Mouse (Mus musculus) sigmoid colon, adult 10 weeks (tissue): Measurements from ENCODE around the gene Lin7b. TPM values are rescaled to one million over a fixed set of nuclear protein-coding genes. Genes with fewer than 3 reads are reported as not detected.

Experiments
- polyA plus RNA-seq: library from polyadenylated mRNA; stranded (reverse); fragments of 350-450 nt; fragmentation: Illumina TruSeq; extraction: RNeasy Lipid Tissue Mini Kit (QIAGEN cat#74804); gene quantifications from one replicate; pipeline ENCODE4 v1.2.3, GENCODE M21; 2014; ENCODE audit warnings: low read depth, low replicate concordance

Lin7b gene
- not detected for polyA plus RNA-seq

DNA sequence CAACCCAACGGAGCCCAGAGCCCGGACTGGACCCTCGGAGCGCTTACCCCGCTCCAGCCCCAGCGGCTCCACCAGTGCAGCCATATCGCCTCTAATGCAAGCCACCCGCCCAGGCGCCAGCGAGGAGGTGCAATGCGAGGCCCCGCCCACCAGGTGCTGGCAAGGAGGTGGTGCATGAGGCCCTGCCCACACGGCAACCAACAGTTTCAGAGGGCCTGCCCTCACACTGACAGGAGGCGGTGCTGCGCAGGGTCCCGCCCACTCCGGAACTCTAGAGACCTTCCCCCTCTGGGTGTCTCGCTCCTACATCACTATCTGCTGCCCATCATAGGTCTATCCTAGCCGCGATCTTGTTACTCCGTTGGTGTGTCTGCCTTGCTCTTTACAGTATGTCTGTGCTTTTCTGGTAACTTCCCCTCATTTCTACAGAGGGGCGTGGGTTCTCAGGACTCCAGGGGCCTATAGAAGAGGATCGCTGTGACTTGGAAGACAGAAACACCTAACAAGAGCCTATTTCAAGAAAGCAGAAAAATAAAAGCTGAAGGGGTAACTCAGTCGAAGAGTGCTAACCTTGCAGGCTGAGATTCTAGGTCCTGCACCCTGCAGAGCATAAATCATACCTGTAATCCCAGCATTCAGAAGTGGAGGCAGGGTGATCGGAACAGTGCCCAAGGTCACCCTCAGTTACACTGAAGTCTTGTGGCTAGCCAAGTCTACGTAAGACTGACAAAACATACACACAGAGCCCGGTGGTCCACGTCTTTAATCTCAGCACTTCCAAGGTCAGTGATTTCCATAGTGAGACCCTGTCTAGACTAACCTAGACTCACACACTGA is at the start of gene Lin7b:
Gene Lin7b (minus strand): TSS at position 109 of the 837 bp plus-strand sequence.

DNA sequence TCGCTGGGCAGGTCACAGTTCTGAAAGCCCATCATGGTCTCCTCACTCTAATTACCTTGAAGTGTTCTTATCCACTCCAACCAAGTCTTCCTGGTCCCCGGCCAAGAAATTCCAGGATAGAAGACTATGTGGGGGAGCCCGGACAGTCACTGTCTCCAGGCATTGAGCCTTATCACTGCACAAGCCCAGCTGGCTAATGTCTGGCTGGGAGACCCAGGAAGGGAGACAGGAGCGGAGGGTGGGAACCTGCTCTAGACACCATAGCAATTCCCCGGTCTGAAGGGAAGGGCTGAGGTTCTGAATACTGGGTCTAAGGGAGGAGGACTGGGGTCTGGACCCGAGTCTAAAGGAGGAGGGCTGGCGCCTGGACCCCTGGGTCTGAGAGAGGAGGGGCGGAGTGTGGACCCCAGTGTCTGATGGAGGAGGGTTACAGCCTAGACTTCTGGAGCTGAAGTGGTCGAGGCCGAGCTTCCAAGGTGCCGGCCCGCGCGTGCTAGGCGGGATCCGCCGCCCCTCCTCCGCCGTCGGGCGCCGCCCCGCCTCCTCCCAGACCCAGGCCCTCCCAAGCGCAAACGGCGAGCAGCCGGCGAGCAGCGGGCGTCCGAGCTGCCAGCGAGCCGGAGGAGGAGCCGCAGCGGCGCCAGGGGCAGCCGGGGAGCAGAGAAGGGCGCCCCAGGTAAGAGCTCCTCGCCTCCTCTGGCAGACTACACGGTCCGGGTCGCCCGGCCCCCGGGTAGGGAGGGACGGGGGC is 42.9 kb upstream of the Lin7b start, which contains the start of gene Ntf5:
Gene Ntf5 (plus strand): TSS at position 583 of the 751 bp plus-strand sequence.

DNA sequence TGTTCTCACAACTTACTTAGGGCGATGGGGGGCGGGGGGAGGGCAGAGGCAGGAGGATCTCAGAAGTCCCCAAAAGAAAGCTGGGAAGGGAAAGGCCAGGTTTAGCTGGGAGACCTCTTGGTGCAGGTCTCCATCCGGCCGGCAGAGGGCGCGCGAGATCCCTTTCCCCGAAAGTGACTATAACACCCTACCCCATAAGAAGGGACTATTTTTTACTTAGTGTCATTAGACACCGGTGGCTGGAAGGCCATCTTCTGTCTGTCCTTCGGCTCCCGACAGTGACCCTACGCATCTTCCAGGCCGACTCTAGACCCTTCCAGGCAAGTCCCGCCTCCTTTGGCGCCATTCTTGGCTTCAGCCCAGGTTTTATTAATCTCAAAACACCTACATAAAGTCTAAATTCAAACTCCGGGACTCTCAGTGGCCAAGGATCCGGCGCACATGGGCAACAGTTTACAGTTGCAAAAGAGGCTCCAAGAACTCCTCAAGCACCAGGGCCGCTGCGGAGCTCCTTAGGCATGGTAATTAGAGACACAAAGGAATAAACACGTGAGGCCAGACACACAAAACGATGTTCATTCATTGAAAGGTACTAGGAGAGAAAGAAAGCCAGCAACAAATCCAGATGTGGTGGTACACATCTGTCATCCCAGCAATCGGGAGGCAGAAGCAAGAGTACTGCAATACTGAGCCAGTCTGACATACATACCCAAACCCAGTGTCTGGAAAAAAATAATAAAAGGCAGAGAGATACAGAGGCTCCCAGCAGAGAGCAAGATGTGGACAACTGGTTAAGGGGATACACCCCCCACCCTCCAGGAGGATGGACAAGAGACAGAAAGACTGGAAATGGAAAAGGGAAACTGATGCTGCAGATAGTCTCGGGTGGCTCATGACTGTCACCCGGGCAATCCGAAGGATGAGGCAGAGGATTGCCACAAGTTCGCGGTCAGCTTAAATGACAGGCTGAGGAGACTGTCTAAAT is 35.0 kb upstream of the Lin7b start, which contains the start of gene Kcna7:
Gene Kcna7 (plus strand): TSS at position 563 of the 985 bp plus-strand sequence.

DNA sequence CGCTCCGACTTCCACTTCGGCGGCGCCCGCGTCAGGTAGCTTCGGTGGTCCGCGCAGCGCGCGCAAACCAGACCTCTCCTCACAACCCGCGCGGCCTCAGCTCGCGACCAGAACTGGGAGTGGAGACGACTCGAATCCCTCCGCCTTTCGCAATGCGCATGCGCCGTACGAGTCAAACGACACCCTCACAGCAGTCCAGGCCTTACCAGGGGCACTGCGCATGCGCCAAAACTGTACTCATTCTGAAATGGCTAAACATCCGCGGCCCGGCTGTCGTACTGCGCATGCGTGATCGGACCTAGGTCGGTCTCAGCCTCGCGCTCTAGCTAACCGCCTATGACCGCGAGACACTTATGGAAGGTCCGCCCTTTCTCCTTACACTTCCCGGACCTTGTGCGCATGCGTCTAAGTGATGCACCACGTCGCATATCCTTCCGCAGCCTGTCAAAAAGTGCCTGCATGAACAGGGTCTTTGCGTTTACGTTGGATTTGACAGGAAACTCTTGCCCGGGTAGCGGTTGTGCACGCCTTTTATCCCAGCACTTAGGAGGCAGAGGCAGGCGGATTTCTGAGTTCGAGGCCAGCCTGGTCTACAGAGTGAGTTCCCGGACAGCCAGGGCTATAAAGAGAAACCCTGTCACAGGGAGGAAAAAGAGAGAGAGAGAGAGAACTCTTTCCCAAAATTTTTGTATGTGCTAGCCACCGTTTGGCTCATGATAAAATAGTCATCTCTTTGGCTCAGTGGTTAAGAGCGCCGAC is 25.4 kb upstream of the Lin7b start, which contains the start of gene Snrnp70:
Gene Snrnp70 (minus strand): TSS at position 165 of the 759 bp plus-strand sequence.

DNA sequence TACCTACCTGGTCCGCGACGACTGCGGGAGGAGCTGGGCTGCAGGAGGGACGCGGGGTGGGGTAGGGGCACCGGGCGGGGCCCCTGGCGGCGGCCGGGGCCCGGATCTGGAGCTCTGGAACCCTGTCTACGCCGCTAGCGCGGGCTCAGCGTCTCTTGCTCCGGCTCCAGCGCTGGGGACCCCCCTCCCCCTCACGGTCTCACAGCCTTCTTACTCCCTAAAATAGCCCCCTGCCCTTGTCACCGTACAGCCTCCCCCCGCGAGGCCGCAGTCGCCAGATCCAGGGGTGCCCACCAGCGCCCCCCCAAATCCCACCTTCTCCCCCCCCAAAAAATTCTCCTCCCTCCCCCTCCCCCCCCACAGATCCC is 3.7 kb downstream of the Lin7b start, which contains the start of gene Ppfia3:
Gene Ppfia3 (minus strand): TSS at position 368 of the 368 bp plus-strand sequence.

DNA sequence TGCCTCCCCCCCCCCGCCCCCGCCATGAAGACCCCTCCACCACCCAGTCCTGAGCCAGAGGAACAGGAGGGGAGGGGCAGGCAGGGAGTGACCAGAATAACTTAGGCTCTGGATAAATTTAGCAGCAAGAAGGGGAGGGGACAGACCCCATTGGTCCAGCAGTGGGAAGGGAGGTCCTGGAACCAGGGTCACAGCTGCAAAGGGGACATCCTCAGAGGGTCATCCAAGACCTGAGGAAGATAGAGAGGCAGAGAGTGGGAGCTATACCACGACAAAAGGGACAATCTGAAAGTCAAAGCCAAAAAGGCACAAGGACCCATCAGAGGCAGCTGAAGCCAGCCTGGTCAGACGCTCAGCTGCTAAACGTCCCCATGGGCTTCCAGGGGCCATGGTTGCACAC is 35.3 kb downstream of the Lin7b start, which contains the start of gene Hrc:
Gene Hrc (plus strand): TSS at position 235 of the 400 bp plus-strand sequence.

DNA sequence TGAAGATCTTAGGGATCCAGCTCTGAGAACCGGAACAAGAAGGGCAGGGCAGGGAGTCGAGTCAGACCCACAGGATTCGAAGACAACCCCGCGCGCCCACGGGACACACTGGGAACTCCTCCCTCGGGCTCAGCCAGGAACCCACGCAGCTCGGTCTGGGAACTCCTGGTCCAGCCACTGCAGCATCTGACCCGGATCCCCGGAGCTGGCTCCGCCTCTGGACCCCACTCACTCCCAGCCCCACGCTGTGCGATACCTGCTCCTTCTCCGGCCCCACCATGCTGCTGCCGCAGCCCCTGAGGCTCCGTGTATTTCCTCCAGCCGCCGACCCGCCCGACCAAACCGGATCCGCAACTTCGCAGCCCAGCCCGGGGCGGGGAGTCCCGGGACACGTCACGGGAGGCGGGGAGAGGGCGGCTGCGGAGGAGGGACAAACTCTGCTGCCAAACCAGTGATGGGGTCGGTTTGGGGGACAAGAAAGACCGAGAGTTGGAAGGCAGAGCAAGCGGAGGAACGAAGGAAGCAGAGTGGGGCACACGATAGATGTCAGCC is 36.9 kb downstream of the Lin7b start, which contains the start of gene Trpm4:
Gene Trpm4 (minus strand): TSS at position 350 of the 552 bp plus-strand sequence.

Other genes with a start within 250 kb of the Lin7b start
- 378 TPM for gene Rps11, start 246.1 kb downstream of the Lin7b start, polyA plus RNA-seq
- 519 TPM for gene Rpl13a, start 241.8 kb downstream of the Lin7b start, polyA plus RNA-seq
- not detected for gene Gm45713, start 234.4 kb downstream of the Lin7b start, polyA plus RNA-seq
- 14.4 TPM for gene Flt3l, start 234.2 kb downstream of the Lin7b start, polyA plus RNA-seq
- gene Pih1d1, start 216.3 kb downstream of the Lin7b start, polyA plus RNA-seq = 1.2 TPM
- gene Aldh16a1, start 216.0 kb downstream of the Lin7b start, polyA plus RNA-seq = 12.3 TPM
- gene Slc17a7, start 206.6 kb downstream of the Lin7b start, polyA plus RNA-seq = not detected
- gene Gfy, start 191.0 kb downstream of the Lin7b start, polyA plus RNA-seq = not detected
- not detected for gene Pth2, start 189.6 kb downstream of the Lin7b start, polyA plus RNA-seq
- gene Ccdc155, start 165.7 kb downstream of the Lin7b start, polyA plus RNA-seq = not detected
- not detected for gene Dkkl1, start 158.4 kb downstream of the Lin7b start, polyA plus RNA-seq
- gene Tead2, start 154.8 kb downstream of the Lin7b start, polyA plus RNA-seq = 1.1 TPM
- 3.6 TPM for gene Cd37, start 131.5 kb downstream of the Lin7b start, polyA plus RNA-seq
- not detected for gene Slc6a16, start 129.5 kb downstream of the Lin7b start, polyA plus RNA-seq
- not detected for gene Slc6a21, start 93.1 kb downstream of the Lin7b start, polyA plus RNA-seq
- gene Trpm4, start 36.8 kb downstream of the Lin7b start, polyA plus RNA-seq = 8.2 TPM
- 0.28 TPM for gene Hrc, start 35.3 kb downstream of the Lin7b start, polyA plus RNA-seq
- gene Ppfia3, start 3.6 kb downstream of the Lin7b start, polyA plus RNA-seq = 0.41 TPM
- 119 TPM for gene Snrnp70, start 25.2 kb upstream of the Lin7b start, polyA plus RNA-seq
- gene Kcna7, start 35.1 kb upstream of the Lin7b start, polyA plus RNA-seq = not detected
- gene Ntf5, start 43.1 kb upstream of the Lin7b start, polyA plus RNA-seq = not detected
- gene Lhb, start 50.2 kb upstream of the Lin7b start, polyA plus RNA-seq = not detected
- gene Gys1, start 64.3 kb upstream of the Lin7b start, polyA plus RNA-seq = 2.6 TPM
- 0.63 TPM for gene Ruvbl2, start 67.5 kb upstream of the Lin7b start, polyA plus RNA-seq
- gene Ftl1, start 89.3 kb upstream of the Lin7b start, polyA plus RNA-seq = 3.0 TPM
- 1.4 TPM for gene Bax, start 96.3 kb upstream of the Lin7b start, polyA plus RNA-seq
- not detected for gene Tulp2, start 111.3 kb upstream of the Lin7b start, polyA plus RNA-seq
- gene Gm45808, start 116.2 kb upstream of the Lin7b start, polyA plus RNA-seq = not detected
- 3.8 TPM for gene Dhdh, start 118.2 kb upstream of the Lin7b start, polyA plus RNA-seq
- 82.6 TPM for gene Nucb1, start 139.8 kb upstream of the Lin7b start, polyA plus RNA-seq
- gene Ppp1r15a, start 155.7 kb upstream of the Lin7b start, polyA plus RNA-seq = 1.0 TPM
- 0.25 TPM for gene Plekha4, start 155.7 kb upstream of the Lin7b start, polyA plus RNA-seq
- not detected for gene Hsd17b14, start 184.3 kb upstream of the Lin7b start, polyA plus RNA-seq
- 2.6 TPM for gene Bcat2, start 199.6 kb upstream of the Lin7b start, polyA plus RNA-seq
- not detected for gene Fgf21, start 244.9 kb upstream of the Lin7b start, polyA plus RNA-seq
- 0.38 TPM for gene Fut1, start 246.7 kb upstream of the Lin7b start, polyA plus RNA-seq